Mouse (Mus musculus): Measurements from ENCODE around the gene Gm49325.

GRCm38 (mm10) chr10:77677562-77677961 is 71.6 kb downstream of the Gm49325 start:
- TF ChIP-seq POLR2A (IDR thresholded peaks at IDR 0.05; ENCODE audit: low read depth, low read length): no peak
- TF ChIP-seq CTCF (IDR thresholded peaks at IDR 0.05; ENCODE audit: borderline replicate concordance, insufficient read depth, low read length): no peak
